Mouse (Mus musculus) lung, postnatal 0 days (tissue): ENCODE results near the gene Fibcd1.

Experiments used
- CTCF ChIP-seq: IDR thresholded peaks from 2 replicates; pipeline ENCODE4 v1.5.1; 2016; ENCODE audit warnings: antibody characterized with exemption, mild to moderate bottlenecking
- EP300 ChIP-seq: IDR thresholded peaks from 2 replicates; pipeline ENCODE4 v1.6.1; 2016; ENCODE audit warnings: antibody characterized with exemption, mild to moderate bottlenecking, control low read depth

- TF ChIP-seq EP300 = no peak
- no peak for TF ChIP-seq CTCF
Observed at GRCm38 (mm10) chr2:31864891-31865290, 19.1 kb upstream of the Fibcd1 start.
